Mouse (Mus musculus): ENCODE results near the gene Sirt7. TPM values are rescaled to one million over a fixed set of nuclear protein-coding genes. Genes with fewer than 3 reads are reported as not detected.
A peak's percentile ranks its signal among the peaks of the same experiment; 100 is the strongest.

The Sirt7 gene
- polyA plus RNA-seq, 1 experiment: 10.8 TPM

GRCm38 (mm10) chr11:120643601-120643987 lies 18.6 kb upstream of the Sirt7 start, which contains the start of gene Pycr1:
Gene Pycr1 (minus strand): TSS chr11:120643769.
- Histone ChIP-seq H3K4me1 (ENCODE audit: control insufficient read depth, insufficient read depth, low read length) (peaks cover 9% of the 10 kb centered on the region), H3K4me3 (ENCODE audit: low read depth, low read length) (peak within 1 kb of the TSS; percentile 69), H3K27ac (ENCODE audit: insufficient read depth, low read length) (no peak within 1 kb of the TSS), H3K27me3 (ENCODE audit: control insufficient read depth, insufficient read depth, low read length, poor library complexity, severe bottlenecking) (no peaks in the 10 kb centered on the region), H3K36me3 (ENCODE audit: control insufficient read depth, insufficient read depth, low read length, poor library complexity, severe bottlenecking) (no peaks in the 10 kb centered on the region), H3K9me3 (replicated peaks; ENCODE audit: control insufficient read depth, insufficient read depth, low read length, poor library complexity, severe bottlenecking) (no peaks in the 10 kb centered on the region), H3K9ac (ENCODE audit: low read depth, poor library complexity, severe bottlenecking) (peak within 1 kb of the TSS; percentile 68)
- TF ChIP-seq POLR2A (IDR thresholded peaks at IDR 0.05; ENCODE audit: insufficient read depth, low read length) (peak; percentile 77), EP300 (IDR thresholded peaks at IDR 0.05; ENCODE audit: insufficient read depth, low read depth, low read length) (no peak)

- Histone ChIP-seq H3K27ac (ENCODE audit: insufficient read depth, low read length) (no peak overlapping the region), H3K27me3 (ENCODE audit: control insufficient read depth, insufficient read depth, low read length, poor library complexity, severe bottlenecking) (no peaks in the 10 kb centered on the region), H3K9me3 (replicated peaks; ENCODE audit: control insufficient read depth, insufficient read depth, low read length, poor library complexity, severe bottlenecking) (no peaks in the 10 kb centered on the region), H3K9ac (ENCODE audit: low read depth, poor library complexity, severe bottlenecking) (peak overlapping the region; percentile 68), H3K4me1 (ENCODE audit: control insufficient read depth, insufficient read depth, low read length) (peaks cover 9% of the 10 kb centered on the region), H3K4me3 (ENCODE audit: low read depth, low read length) (peak overlapping the region; percentile 69), H3K36me3 (ENCODE audit: control insufficient read depth, insufficient read depth, low read length, poor library complexity, severe bottlenecking) (no peaks in the 10 kb centered on the region)
- no peak for TF ChIP-seq CTCF (IDR thresholded peaks at IDR 0.05; ENCODE audit: low read depth, low read length)
- TF ChIP-seq EP300 (IDR thresholded peaks at IDR 0.05; ENCODE audit: insufficient read depth, low read depth, low read length): no peak
- TF ChIP-seq POLR2A (IDR thresholded peaks at IDR 0.05; ENCODE audit: insufficient read depth, low read length): no peak
These were observed 18.0 kb upstream of the Sirt7 start for GRCm38 (mm10) chr11:120642939-120643600.

GRCm38 (mm10) chr11:120641869-120642268 lies 16.8 kb upstream of the Sirt7 start:
- H3K4me3 ChIP-seq (ENCODE audit: low read depth, low read length): no peak overlapping the region
- H3K9me3 ChIP-seq (replicated peaks; ENCODE audit: control insufficient read depth, insufficient read depth, low read length, poor library complexity, severe bottlenecking): no peaks in the 10 kb centered on the region
- no peak overlapping the region for H3K9ac ChIP-seq (ENCODE audit: low read depth, poor library complexity, severe bottlenecking)
- no peak overlapping the region for H3K27ac ChIP-seq (ENCODE audit: insufficient read depth, low read length)
- no peaks in the 10 kb centered on the region for H3K27me3 ChIP-seq (ENCODE audit: control insufficient read depth, insufficient read depth, low read length, poor library complexity, severe bottlenecking)
- no peak for TF ChIP-seq POLR2A (IDR thresholded peaks at IDR 0.05; ENCODE audit: insufficient read depth, low read length)
- TF ChIP-seq CTCF (IDR thresholded peaks at IDR 0.05; ENCODE audit: low read depth, low read length): no peak
- no peak for TF ChIP-seq EP300 (IDR thresholded peaks at IDR 0.05; ENCODE audit: insufficient read depth, low read depth, low read length)
- peaks cover 9% of the 10 kb centered on the region for H3K4me1 ChIP-seq (ENCODE audit: control insufficient read depth, insufficient read depth, low read length)
- no peaks in the 10 kb centered on the region for H3K36me3 ChIP-seq (ENCODE audit: control insufficient read depth, insufficient read depth, low read length, poor library complexity, severe bottlenecking)

GRCm38 (mm10) chr11:120641255-120641654 lies 16.2 kb upstream of the Sirt7 start:
- no peak for TF ChIP-seq EP300 (IDR thresholded peaks at IDR 0.05; ENCODE audit: insufficient read depth, low read depth, low read length)
- Histone ChIP-seq H3K36me3 (ENCODE audit: control insufficient read depth, insufficient read depth, low read length, poor library complexity, severe bottlenecking) (no peaks in the 10 kb centered on the region), H3K9me3 (replicated peaks; ENCODE audit: control insufficient read depth, insufficient read depth, low read length, poor library complexity, severe bottlenecking) (no peaks in the 10 kb centered on the region), H3K9ac (ENCODE audit: low read depth, poor library complexity, severe bottlenecking) (no peak overlapping the region), H3K27me3 (ENCODE audit: control insufficient read depth, insufficient read depth, low read length, poor library complexity, severe bottlenecking) (no peaks in the 10 kb centered on the region), H3K4me3 (ENCODE audit: low read depth, low read length) (no peak overlapping the region), H3K4me1 (ENCODE audit: control insufficient read depth, insufficient read depth, low read length) (peaks cover 9% of the 10 kb centered on the region), H3K27ac (ENCODE audit: insufficient read depth, low read length) (no peak overlapping the region)

- peak overlapping the region; percentile 99; the same call in 1 of the 2 replicates for H3K9ac ChIP-seq (ENCODE audit: low read depth, poor library complexity, severe bottlenecking)
- H3K9me3 ChIP-seq (replicated peaks; ENCODE audit: control insufficient read depth, insufficient read depth, low read length, poor library complexity, severe bottlenecking): no peaks in the 10 kb centered on the region
- TF ChIP-seq POLR2A (IDR thresholded peaks at IDR 0.05; ENCODE audit: insufficient read depth, low read length): no peak
- no peak for TF ChIP-seq CTCF (IDR thresholded peaks at IDR 0.05; ENCODE audit: low read depth, low read length)
- TF ChIP-seq EP300 (IDR thresholded peaks at IDR 0.05; ENCODE audit: insufficient read depth, low read depth, low read length): no peak
- H3K4me1 ChIP-seq (ENCODE audit: control insufficient read depth, insufficient read depth, low read length): no peaks in the 10 kb centered on the region
- no peaks in the 10 kb centered on the region for H3K27me3 ChIP-seq (ENCODE audit: control insufficient read depth, insufficient read depth, low read length, poor library complexity, severe bottlenecking)
- no peaks in the 10 kb centered on the region for H3K36me3 ChIP-seq (ENCODE audit: control insufficient read depth, insufficient read depth, low read length, poor library complexity, severe bottlenecking)
- no peak overlapping the region for H3K4me3 ChIP-seq (ENCODE audit: low read depth, low read length)
- no peak overlapping the region for H3K27ac ChIP-seq (ENCODE audit: insufficient read depth, low read length)
These were observed 9.8 kb upstream of the Sirt7 start for GRCm38 (mm10) chr11:120634810-120635209.

GRCm38 (mm10) chr11:120633520-120634343 lies 8.7 kb upstream of the Sirt7 start, which contains the start of gene Mafg:
Gene Mafg (minus strand): TSS chr11:120633600.
- Histone ChIP-seq H3K27me3 (ENCODE audit: control insufficient read depth, insufficient read depth, low read length, poor library complexity, severe bottlenecking) (no peaks in the 10 kb centered on the region), H3K4me1 (ENCODE audit: control insufficient read depth, insufficient read depth, low read length) (no peaks in the 10 kb centered on the region), H3K9ac (ENCODE audit: low read depth, poor library complexity, severe bottlenecking) (peak within 1 kb of the TSS; percentile 99), H3K9me3 (replicated peaks; ENCODE audit: control insufficient read depth, insufficient read depth, low read length, poor library complexity, severe bottlenecking) (no peaks in the 10 kb centered on the region), H3K4me3 (ENCODE audit: low read depth, low read length) (peak within 1 kb of the TSS; percentile 93), H3K36me3 (ENCODE audit: control insufficient read depth, insufficient read depth, low read length, poor library complexity, severe bottlenecking) (peaks cover 6% of the 10 kb centered on the region; the same call in 1 of the 2 replicates), H3K27ac (ENCODE audit: insufficient read depth, low read length) (peak within 1 kb of the TSS; percentile 68)
- peak; percentile 36 for TF ChIP-seq POLR2A (IDR thresholded peaks at IDR 0.05; ENCODE audit: insufficient read depth, low read length)
- no peak for TF ChIP-seq EP300 (IDR thresholded peaks at IDR 0.05; ENCODE audit: insufficient read depth, low read depth, low read length)
- TF ChIP-seq CTCF (IDR thresholded peaks at IDR 0.05; ENCODE audit: low read depth, low read length): no peak
